Mouse (Mus musculus) kidney, adult 18-20 months (tissue): ENCODE measurements around the gene Gm5152.
"Not testable (repeated sequence)": the region's sequence is repeated elsewhere in the genome, so short reads cannot be mapped to it uniquely, and the experiment has no call there.

Experiments used
- DNase-seq: peaks from one replicate; pipeline ENCODE4 v3.0.0; 2021

Gene Gm5152

DNA sequence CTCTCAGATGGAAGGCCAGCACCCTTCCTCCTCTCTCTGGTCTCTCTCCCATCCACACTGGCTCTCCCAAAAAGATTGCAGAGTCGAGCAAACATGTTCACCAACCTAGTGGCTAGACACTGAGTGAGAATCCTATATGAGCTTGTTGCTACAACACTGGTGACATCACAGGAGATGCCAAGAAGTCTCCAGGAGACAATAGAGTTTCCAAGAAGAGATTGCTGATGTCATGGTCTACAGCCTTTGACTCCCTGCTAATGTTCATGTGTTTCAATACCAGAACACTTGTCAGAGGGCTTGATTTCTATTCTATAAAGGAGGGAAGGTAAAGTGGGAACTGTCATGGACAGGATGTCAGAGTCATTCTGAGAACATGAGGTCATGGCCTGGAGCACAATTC lies at the start of gene Gm5152:
Gm5152 (minus strand) TSS at position 101 of the 400 bp plus-strand sequence.
- DNase-seq = not testable (repeated sequence)

- DNase-seq = not testable (repeated sequence)
Observed at GRCm38 (mm10) chr5:10254768-10255167, 8.4 kb upstream of the Gm5152 start.

DNA sequence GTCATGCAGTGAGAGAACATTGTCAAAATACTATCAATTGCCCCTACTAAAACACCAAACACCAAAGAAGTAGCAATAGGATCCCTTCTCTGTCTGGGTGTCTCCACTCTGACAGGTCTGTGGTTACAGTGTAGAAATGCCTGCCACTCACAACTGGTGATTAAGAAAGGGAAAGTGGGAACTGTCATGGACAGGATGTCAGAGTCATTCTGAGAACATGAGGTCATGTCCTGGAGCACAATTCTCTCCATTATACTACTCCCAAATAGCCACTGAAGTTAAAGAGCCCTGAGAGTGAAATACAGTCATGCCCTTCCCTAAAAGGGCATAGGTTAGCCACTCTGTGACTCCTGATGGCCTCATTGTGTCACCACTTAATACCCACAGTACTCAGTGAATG lies 556 bp downstream of the Gm5152 start:
- not testable (repeated sequence) for DNase-seq

DNA sequence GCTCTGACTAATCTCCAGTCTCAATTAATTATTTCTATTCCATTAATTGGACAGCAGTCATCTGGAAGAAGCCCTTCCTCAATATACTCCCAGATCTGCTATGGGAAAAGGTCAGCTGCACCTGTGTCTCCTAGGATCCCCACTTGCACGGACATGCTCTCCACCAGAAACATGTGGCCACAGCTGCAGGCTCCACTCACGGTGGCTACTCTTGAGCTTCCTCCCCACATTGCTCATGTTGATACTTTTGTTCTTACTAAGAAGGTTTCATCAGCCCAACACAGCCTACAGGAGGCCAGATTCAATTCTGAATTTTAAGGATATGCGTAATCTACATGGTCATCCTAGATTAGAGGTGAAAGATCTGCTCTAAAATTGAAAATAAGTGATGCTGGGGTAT lies 5.9 kb downstream of the Gm5152 start:
- DNase-seq = not testable (repeated sequence)

DNA sequence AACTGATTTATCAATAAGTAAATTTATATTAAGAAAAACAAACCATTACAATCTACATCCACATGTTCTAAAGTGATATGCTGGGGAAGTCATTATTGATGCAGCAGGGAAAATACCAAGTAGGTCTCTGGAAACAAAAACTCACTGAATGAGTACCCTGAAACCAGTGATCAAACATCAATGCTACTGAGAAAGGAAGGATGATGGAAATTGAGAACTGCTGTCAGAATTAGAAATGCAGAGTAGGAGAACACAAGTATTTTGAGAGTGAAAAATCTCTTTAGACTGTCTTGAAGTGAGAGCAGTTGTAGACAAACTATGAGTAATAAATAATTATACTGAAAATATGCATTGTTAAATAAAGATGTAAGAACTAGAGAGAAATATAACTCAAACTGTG lies 26.0 kb downstream of the Gm5152 start:
- DNase-seq = no peak

- no peak for DNase-seq
Observed at GRCm38 (mm10) chr5:10203067-10203466, 43.3 kb downstream of the Gm5152 start.

DNA sequence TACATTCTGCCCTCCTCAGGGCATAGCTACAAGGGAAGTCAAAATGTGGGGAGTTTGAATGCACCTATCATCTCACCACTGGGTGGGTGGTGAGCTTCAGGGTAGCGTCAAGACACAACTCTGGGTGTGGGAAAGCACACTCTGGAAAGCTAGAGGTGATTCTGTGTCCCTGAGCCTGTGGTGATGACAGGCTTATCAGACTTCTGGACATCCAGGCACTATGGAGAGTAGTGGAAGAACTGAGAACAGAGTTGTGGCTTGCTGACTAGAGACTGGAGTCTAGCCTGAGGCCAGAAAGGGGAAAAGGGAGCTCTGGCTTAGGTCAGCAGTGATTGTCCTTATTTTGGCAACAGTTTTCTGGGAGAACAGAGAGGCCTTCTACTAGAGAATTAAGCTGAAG lies 49.4 kb downstream of the Gm5152 start:
- no peak for DNase-seq
